Mouse (Mus musculus) monocyte, adult 5-6 weeks (primary cell): ENCODE results near the gene Olfr1423. TPM values are rescaled to one million over a fixed set of nuclear protein-coding genes. Genes with fewer than 3 reads are reported as not detected.

Experiments
- total RNA-seq: library from RNA; stranded (forward); fragments of 200-1000, 200-491, 200-594 nt; gene quantifications from 3 replicates; pipeline ENCODE4 v1.2.3, GENCODE M21; 2017

The Olfr1423 gene
- total RNA-seq, 1 experiment from 2014 or later = not detected

Other genes starting within 250 kb of the Olfr1423 start
- gene Stx3, start 221.9 kb downstream of the Olfr1423 start, total RNA-seq = 8.9 to 23.6 TPM (median 19.8 TPM) in 3 replicates
- 0.43 TPM in 1 of 3 replicates, not detected in the others for gene Olfr1417, start 202.1 kb downstream of the Olfr1423 start, total RNA-seq
- not detected in 3 replicates for gene Olfr1418, start 180.3 kb downstream of the Olfr1423 start, total RNA-seq
- not detected in 3 replicates for gene Olfr1419, start 166.2 kb downstream of the Olfr1423 start, total RNA-seq
- not detected in 3 replicates for gene Olfr1420, start 154.8 kb downstream of the Olfr1423 start, total RNA-seq
- gene Patl1, start 128.9 kb downstream of the Olfr1423 start, total RNA-seq = 15.1 to 24.9 TPM (median 16.0 TPM) in 3 replicates
- 22.1 to 45.4 TPM (median 25.4 TPM) in 3 replicates for gene Osbp, start 75.4 kb downstream of the Olfr1423 start, total RNA-seq
- 1.4 TPM in 1 of 3 replicates, not detected in the others for gene Olfr1424, start 21.4 kb upstream of the Olfr1423 start, total RNA-seq
- not detected in 3 replicates for gene Olfr1425, start 36.4 kb upstream of the Olfr1423 start, total RNA-seq
- not detected in 3 replicates for gene Olfr1426, start 50.7 kb upstream of the Olfr1423 start, total RNA-seq
- not detected in 3 replicates for gene Olfr1427, start 62.0 kb upstream of the Olfr1423 start, total RNA-seq
- not detected in 3 replicates for gene Olfr1428, start 74.6 kb upstream of the Olfr1423 start, total RNA-seq
- not detected in 3 replicates for gene Olfr76, start 81.9 kb upstream of the Olfr1423 start, total RNA-seq
- not detected in 3 replicates for gene Olfr1555-ps1, start 128.8 kb upstream of the Olfr1423 start, total RNA-seq
- not detected in 3 replicates for gene Olfr1431, start 159.3 kb upstream of the Olfr1423 start, total RNA-seq
- not detected in 3 replicates for gene Olfr1432, start 191.3 kb upstream of the Olfr1423 start, total RNA-seq
- not detected in 3 replicates for gene Olfr262, start 200.3 kb upstream of the Olfr1423 start, total RNA-seq
- gene Olfr235, start 219.7 kb upstream of the Olfr1423 start, total RNA-seq = not detected in 3 replicates
- gene Olfr1434, start 238.5 kb upstream of the Olfr1423 start, total RNA-seq = not detected in 3 replicates